Mouse (Mus musculus) CH12.LX (cell line): Measurements from ENCODE around the gene E2f3.

Source experiments
- CHD2 ChIP-seq: IDR thresholded peaks from 2 replicates; pipeline ENCODE4 v1.6.1; 2011; ENCODE audit warnings: low read length, improper control_type of control experiment
- CTCF ChIP-seq, 2 experiments: IDR thresholded peaks in 1 of 2; conservative IDR thresholded peaks in 1 of 2; 2 replicates each; pipeline ENCODE4 v1.5.1; 2011 to 2012; ENCODE audit warnings: low read depth in 2 of 2, low read length in 2 of 2, improper control_type of control experiment in 1 of 2, inconsistent platforms in 1 of 2, mild to moderate bottlenecking in 1 of 2, moderate library complexity in 1 of 2
- ETS1 ChIP-seq: conservative IDR thresholded peaks from 2 replicates; pipeline ENCODE4 v1.6.1; 2012; ENCODE audit warnings: low read depth, mild to moderate bottlenecking, inconsistent platforms, low read length, improper control_type of control experiment, moderate library complexity
- JUND ChIP-seq: conservative IDR thresholded peaks from 2 replicates; pipeline ENCODE4 v1.6.1; 2011; ENCODE audit warnings: low read depth, low read length, improper control_type of control experiment
- PAX5 ChIP-seq: IDR thresholded peaks from 2 replicates; pipeline ENCODE4 v1.6.1; 2012; ENCODE audit warnings: low read length, inconsistent platforms, mixed read lengths
- TCF12 ChIP-seq: IDR thresholded peaks from 2 replicates; pipeline ENCODE4 v1.6.1; 2014; ENCODE audit warnings: low read depth, mild to moderate bottlenecking, inconsistent platforms, low read length, improper control_type of control experiment
- USF1 ChIP-seq: IDR thresholded peaks from 2 replicates; pipeline ENCODE4 v1.6.1; 2014; ENCODE audit warnings: low read depth, mild to moderate bottlenecking, inconsistent platforms, low read length, improper control_type of control experiment

DNA sequence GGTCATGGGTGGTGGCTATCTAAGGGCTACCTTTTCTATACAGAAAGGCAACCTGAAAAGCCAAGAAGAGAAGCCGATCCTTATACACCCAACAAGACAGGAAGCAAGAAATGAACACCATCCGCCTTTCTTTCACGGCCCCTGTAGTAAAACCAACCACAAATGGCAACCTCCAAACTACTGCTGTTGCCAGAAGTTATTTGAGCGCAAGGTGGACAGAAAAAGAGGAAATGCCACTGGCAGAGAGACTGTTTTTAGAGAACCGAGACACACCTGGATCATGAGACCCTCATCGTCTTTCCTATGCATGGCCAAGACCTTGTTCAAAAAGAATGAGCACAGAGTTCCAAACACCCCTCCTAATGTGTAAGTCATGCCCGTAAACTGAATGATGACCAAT, 15.5 kb downstream of the E2f3 start:
- TF ChIP-seq CHD2 (peak; percentile 68), ETS1 (peak; percentile 50), JUND (0 out of 2 replicates have a peak, but pooled peaks have one; percentile 9), PAX5 (no peak), TCF12 (peak; percentile 88), USF1 (no peak), CTCF (conservative IDR thresholded peaks at IDR 0.05 in 1 of 2, IDR thresholded peaks at IDR 0.05 in 1 of 2; ENCODE audit: low read depth in 2 of 2, low read length in 2 of 2) (no peak)
